Mouse (Mus musculus): Measurements from ENCODE around the gene Nxnl1. TPM values are rescaled to one million over a fixed set of nuclear protein-coding genes. Genes with fewer than 3 reads are reported as not detected.
A peak's percentile ranks its signal among the peaks of the same experiment; 100 is the strongest.

Gene Nxnl1
- polyA plus RNA-seq, 1 experiment from 2014 or later = 0.14 TPM

DNA sequence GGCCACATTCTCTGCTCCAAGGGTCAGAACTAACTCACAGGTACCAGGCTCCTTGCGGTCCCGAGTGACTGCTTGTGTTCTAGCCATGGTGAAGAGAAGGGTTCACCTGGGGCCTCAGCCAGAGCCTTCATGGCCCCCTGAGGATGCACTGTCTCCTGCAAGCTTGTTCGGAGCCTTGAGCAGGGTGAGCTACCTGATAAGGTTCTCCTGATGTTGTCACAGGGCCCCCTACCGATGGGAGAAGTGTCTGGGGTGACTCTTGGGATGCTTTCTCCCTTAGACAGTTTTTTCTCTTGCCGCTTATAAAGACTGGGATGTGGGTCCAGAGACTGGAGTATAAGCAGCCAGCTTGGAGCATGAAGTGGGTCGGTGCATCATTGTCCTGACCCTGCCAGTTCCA, 30.0 kb upstream of the Nxnl1 start:
- no peaks in the 10 kb centered on the region for H3K9me3 ChIP-seq (replicated peaks)
- no peak overlapping the region for H3K4me2 ChIP-seq
- WGBS (ENCODE audit: insufficient replicate concordance) = 52% methylated on average over 6 of the region's 6 CpGs
- peaks cover 40% of the 10 kb centered on the region for H3K4me1 ChIP-seq (replicated peaks)
- H3K27ac ChIP-seq = no peak overlapping the region
- ATAC-seq (ENCODE audit: low read depth) = no peak
- no peaks in the 10 kb centered on the region for H3K36me3 ChIP-seq
- DNase-seq = no peak
- no peak overlapping the region for H3K4me3 ChIP-seq (replicated peaks)
- H3K27me3 ChIP-seq = peaks cover 19% of the 10 kb centered on the region
- peak overlapping the region; percentile 30; the same call in 1 of the 2 replicates for H3K9ac ChIP-seq

DNA sequence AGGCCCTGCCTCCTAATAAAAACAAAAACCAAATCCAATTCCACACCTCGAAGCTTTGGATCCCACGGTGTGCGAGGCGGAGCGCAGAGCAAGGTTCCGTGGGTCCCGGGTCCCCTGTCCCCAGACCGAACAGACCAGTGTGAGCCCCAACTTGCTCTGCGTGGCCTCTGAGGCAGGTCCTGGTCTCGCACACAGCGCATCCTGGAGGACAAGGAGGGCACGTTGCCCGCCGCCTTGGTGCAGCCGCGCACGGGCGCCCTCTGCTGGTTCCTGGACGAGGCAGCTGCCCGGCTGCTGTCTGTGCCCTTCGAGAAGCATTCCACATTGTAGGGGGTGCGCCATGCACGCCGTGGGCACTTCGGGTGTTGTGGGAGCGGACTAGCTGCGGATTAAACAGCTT, 29.5 kb upstream of the Nxnl1 start:
- Histone ChIP-seq H3K27me3 (peaks cover 14% of the 10 kb centered on the region), H3K27ac (no peak overlapping the region), H3K4me1 (replicated peaks) (peaks cover 45% of the 10 kb centered on the region), H3K36me3 (no peaks in the 10 kb centered on the region), H3K4me3 (replicated peaks) (no peak overlapping the region), H3K4me2 (no peak overlapping the region; the same call in 1 of the 2 replicates), H3K9me3 (replicated peaks) (no peaks in the 10 kb centered on the region), H3K9ac (peak overlapping the region; percentile 30; the same call in 1 of the 2 replicates)
- peak; percentile 70 for DNase-seq
- peak; percentile 8; the same call in 1 of the 2 replicates for ATAC-seq (ENCODE audit: low read depth)
- 11% methylated on average over 27 of the region's 27 CpGs for WGBS (ENCODE audit: insufficient replicate concordance)

DNA sequence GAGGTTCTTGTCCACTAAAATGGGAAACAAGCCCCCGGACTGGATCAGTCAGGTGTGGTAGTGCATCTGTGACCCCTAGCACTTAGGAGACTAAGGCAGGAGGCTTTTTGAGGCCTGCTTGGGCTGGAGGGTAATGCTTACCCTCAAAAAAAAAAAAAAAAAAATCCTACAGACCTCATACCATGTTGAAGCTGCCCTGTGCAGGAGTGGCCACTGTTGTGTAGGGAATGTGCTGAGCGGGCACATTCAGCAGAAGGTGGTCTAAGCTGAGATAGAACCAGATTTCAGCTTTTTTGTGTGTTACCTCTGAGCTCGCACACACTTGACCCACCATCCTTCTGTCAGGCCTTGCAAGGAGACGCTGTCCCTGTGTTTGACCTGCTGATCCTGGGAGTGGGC, 27.9 kb upstream of the Nxnl1 start:
- peaks cover 55% of the 10 kb centered on the region for H3K4me1 ChIP-seq (replicated peaks)

DNA sequence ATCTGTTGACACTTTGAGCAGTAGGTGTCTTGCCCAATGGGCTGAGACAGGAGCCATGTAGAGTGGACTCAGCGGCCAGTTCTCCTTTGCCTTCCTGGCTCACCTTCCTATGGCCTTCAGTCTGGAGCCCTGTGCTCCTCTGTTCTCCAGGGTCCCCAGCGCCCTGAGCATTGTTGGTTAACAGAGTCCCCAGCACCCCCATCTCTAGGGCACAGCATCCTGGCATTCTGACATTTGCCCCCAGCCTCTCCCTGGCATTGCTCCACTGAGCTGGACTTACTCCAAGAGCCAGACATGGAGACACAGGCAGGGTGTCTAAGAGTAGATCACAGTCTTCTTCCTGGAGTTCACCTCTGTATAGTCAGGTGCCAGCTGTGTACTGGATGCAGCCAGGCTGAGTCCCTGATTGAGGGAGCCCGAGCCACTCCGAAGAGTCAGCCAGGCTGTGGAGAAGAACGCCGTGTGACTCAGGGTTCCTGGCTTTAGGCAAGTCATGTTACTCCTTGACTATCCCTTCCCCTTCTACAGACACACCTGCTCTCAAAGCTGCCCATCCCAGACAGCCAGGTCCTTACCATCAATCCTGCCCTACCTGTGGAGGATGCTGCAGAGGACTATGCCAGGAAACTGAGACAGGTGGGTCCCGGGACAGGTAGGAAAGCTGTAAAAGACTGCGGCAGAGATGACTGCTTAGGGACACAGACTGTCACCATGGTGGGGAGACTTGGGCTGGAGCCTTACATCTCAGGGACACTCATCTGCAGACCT, 27.3 kb upstream of the Nxnl1 start:
- H3K36me3 ChIP-seq = no peaks in the 10 kb centered on the region
- no peak for DNase-seq
- no peak for ATAC-seq (ENCODE audit: low read depth)
- no peaks in the 10 kb centered on the region for H3K9me3 ChIP-seq (replicated peaks)
- H3K9ac ChIP-seq = 0 out of 2 replicates have a peak overlapping the region, but pooled peaks have one; percentile 3
- H3K4me1 ChIP-seq (replicated peaks) = peaks cover 55% of the 10 kb centered on the region
- H3K27ac ChIP-seq = no peak overlapping the region
- H3K27me3 ChIP-seq = no peaks in the 10 kb centered on the region
- whole genome bisulfite sequencing (ENCODE audit: insufficient replicate concordance) = 87% methylated on average over 8 of the region's 8 CpGs
- H3K4me3 ChIP-seq (replicated peaks) = peak overlapping the region; percentile 79; the same call in 1 of the 2 replicates
- peak overlapping the region; percentile 95 for H3K4me2 ChIP-seq

More for the DNA sequence above, 27.9 kb upstream of the Nxnl1 start:
- 82% methylated on average over 4 of the region's 4 CpGs for whole genome bisulfite sequencing (ENCODE audit: insufficient replicate concordance)
- DNase-seq (no peak), ATAC-seq (ENCODE audit: low read depth) (no peak)
- Histone ChIP-seq H3K9me3 (replicated peaks) (no peaks in the 10 kb centered on the region), H3K27me3 (no peaks in the 10 kb centered on the region), H3K4me3 (replicated peaks) (no peak overlapping the region), H3K4me2 (no peak overlapping the region), H3K36me3 (no peaks in the 10 kb centered on the region), H3K9ac (no peak overlapping the region), H3K27ac (no peak overlapping the region)

DNA sequence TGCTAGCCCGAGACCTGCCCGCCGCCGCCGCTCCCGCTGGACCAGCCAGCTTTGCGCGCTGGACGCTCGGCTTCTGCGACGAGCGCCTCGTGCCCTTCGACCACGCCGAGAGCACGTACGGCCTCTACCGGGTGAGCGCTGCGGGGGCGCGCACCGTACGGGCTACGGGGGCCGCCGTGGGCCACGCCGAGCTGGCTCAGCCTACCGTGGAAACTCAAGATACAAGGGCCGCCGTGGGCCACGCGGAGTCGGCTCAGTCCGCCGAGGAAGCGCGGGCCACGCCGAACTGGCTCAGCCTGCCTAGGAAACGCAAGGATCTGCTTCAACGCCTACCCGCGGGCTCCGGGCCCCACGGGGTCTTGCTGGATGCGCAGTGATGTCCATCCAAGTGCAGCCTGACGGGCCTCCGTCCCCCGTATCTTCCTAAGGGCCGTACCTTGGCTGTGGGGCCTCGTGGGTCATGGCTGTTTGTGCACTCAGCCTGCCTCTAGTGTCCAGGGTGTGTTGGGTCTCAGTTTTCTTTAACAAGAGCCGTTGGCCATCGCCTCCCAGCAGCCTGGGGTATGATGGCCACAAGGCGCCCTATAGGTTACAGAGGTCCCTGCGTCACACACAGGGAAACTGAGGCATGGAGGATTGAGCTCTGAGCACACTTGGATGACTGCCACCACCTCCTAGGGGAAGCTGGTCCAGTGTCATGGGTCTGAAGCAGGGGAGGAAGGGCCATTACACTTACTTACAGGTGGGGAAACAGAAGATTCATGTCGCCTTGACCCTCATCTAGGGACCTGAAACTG, 26.2 kb upstream of the Nxnl1 start:
- Histone ChIP-seq H3K27me3 (no peaks in the 10 kb centered on the region), H3K4me3 (replicated peaks) (peak overlapping the region; percentile 79), H3K9ac (peak overlapping the region; percentile 83), H3K9me3 (replicated peaks) (no peaks in the 10 kb centered on the region), H3K4me2 (peak overlapping the region; percentile 95), H3K4me1 (replicated peaks) (peaks cover 55% of the 10 kb centered on the region), H3K27ac (peak overlapping the region; percentile 94), H3K36me3 (no peaks in the 10 kb centered on the region)
- peak; percentile 38 for ATAC-seq (ENCODE audit: low read depth)
- WGBS (ENCODE audit: insufficient replicate concordance) = 3% methylated on average over 60 of the region's 60 CpGs
- DNase-seq = no peak

DNA sequence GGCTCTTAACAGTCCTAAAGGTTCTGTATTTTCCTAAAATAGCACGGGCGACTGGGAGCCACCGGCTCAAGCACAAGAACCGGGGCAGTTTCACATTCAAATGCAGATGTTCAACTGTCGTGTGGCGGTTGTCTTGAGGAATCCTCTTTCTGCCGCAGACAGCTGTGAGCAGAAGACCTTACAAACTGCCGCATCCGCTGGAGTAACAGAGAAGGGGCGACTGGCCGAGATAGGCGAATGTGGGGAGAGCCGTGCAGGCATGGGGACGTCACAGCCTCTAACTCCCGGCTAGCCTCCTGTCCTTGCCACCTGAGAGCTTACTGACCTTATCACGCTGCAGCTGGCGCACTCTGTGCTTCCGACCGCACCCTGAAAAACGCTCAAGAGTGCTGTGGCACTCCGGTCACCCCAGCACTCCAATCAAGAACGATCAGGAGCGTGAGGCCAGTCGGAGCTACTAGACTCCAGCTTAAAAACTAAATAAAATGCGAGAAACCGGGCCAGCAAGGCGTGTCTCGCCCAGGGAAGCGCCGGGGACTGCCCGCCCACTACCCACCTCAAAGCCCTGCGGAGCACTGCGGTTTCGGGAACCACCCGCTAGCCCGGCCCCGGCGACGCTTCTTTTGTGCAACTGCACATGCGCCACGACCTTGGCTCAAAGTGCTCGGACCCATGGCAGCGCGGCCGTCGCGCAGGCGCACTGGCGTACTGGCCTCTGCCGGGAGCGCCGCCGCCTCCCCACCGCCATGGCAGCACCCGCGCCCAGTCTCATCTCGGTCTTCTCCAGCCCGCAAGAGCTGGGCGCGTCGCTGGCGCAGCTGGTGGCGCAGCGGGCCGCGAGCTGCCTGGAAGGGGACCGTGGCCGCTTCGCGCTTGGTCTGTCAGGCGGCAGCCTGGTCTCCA, 25.3 kb upstream of the Nxnl1 start, which contains the start of gene Pgls:
TSS of gene Pgls (plus strand) at position 706 of the 903 bp plus-strand sequence.
- H3K27ac ChIP-seq = peak within 1 kb of the TSS; percentile 94
- DNase-seq = peak; percentile 89
- H3K36me3 ChIP-seq = no peaks in the 10 kb centered on the region
- ATAC-seq (ENCODE audit: low read depth) = peak; percentile 89
- peak within 1 kb of the TSS; percentile 95 for H3K4me2 ChIP-seq
- H3K4me3 ChIP-seq (replicated peaks) = peak within 1 kb of the TSS; percentile 79
- no peaks in the 10 kb centered on the region for H3K27me3 ChIP-seq
- no peaks in the 10 kb centered on the region for H3K9me3 ChIP-seq (replicated peaks)
- peak within 1 kb of the TSS; percentile 83 for H3K9ac ChIP-seq
- peaks cover 51% of the 10 kb centered on the region for H3K4me1 ChIP-seq (replicated peaks)
- WGBS (ENCODE audit: insufficient replicate concordance) = under 1% methylated on average over 71 of the region's 71 CpGs

DNA sequence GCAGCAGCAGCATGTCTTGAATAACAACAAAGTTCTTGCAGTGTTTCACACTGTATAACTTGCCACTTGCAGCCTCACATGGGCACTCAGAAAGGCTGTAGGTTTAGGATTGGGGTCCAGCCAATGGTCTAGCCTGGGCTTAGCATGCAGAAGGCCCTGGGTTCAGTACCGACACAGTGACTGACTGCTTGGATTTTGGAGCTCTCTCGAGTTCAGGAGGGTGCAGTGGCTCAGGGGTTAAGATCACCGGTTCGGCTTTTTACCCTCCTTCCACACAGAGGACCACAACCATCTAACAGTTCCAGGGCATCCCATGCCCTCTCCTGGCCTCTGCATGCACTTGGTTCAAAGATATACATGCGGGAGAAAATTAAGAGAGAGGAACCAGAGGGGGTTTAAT, 24.6 kb upstream of the Nxnl1 start:
- no peaks in the 10 kb centered on the region for H3K9me3 ChIP-seq (replicated peaks)
- H3K27ac ChIP-seq = peak overlapping the region; percentile 94
- peak overlapping the region; percentile 79 for H3K4me3 ChIP-seq (replicated peaks)
- peak overlapping the region; percentile 95 for H3K4me2 ChIP-seq
- WGBS (ENCODE audit: insufficient replicate concordance) = 14% methylated on average over 5 of the region's 5 CpGs
- H3K36me3 ChIP-seq = no peaks in the 10 kb centered on the region
- no peak for ATAC-seq (ENCODE audit: low read depth)
- peaks cover 44% of the 10 kb centered on the region for H3K4me1 ChIP-seq (replicated peaks)
- peak overlapping the region; percentile 83 for H3K9ac ChIP-seq
- no peaks in the 10 kb centered on the region for H3K27me3 ChIP-seq
- DNase-seq = no peak

DNA sequence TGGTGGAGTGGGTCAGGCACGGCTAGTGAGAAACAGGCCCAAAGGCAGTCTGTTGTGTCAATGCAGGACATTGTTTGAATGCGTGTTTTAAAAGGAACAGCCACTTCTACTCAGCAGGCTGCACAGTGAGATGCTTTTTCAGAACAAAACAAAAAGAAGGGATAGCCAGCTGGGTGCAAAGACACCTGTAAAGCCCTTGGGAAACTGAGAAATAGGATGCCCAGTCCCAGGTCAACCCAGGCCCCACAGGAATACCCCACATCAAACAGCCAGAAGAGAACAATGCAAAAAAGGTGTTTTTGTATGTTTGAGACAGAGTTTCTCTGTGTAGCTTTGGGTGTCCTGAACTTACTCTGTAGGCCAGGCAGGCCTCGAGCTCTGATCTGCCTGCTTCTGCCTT, 22.4 kb upstream of the Nxnl1 start:
- no peak overlapping the region for H3K27ac ChIP-seq
- no peaks in the 10 kb centered on the region for H3K27me3 ChIP-seq
- no peak overlapping the region for H3K4me3 ChIP-seq (replicated peaks)
- DNase-seq (no peak), ATAC-seq (ENCODE audit: low read depth) (no peak)
- no peaks in the 10 kb centered on the region for H3K36me3 ChIP-seq
- 65% methylated on average over 3 of the region's 3 CpGs for WGBS (ENCODE audit: insufficient replicate concordance)
- peaks cover 31% of the 10 kb centered on the region for H3K4me1 ChIP-seq (replicated peaks)
- H3K4me2 ChIP-seq = no peak overlapping the region
- H3K9me3 ChIP-seq (replicated peaks) = no peaks in the 10 kb centered on the region
- H3K9ac ChIP-seq = no peak overlapping the region

DNA sequence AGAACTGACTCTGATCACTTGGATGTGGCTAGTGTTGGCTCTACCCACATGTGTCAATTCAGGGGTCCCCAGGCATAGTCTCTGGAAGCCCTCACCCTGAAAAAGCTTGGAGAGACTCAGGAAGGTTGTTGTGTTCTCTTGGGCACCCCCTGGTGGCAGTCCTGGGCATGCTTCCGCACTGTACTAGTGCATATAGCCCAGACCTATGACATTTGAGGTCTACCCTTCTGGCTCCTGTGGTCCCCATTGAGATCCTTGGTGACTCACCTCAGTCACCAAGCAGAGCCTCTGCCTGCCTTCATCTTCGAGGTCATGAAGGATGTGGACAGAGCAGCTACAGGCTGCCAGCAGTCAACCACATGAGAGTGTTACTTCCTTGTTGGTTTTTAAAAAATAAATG, 20.5 kb upstream of the Nxnl1 start:
- Histone ChIP-seq H3K36me3 (no peaks in the 10 kb centered on the region), H3K4me1 (replicated peaks) (peaks cover 16% of the 10 kb centered on the region), H3K4me3 (replicated peaks) (no peak overlapping the region), H3K4me2 (no peak overlapping the region), H3K9ac (no peak overlapping the region), H3K27ac (no peak overlapping the region), H3K27me3 (no peaks in the 10 kb centered on the region), H3K9me3 (replicated peaks) (no peaks in the 10 kb centered on the region)
- 50% methylated on average over 2 of the region's 2 CpGs for WGBS (ENCODE audit: insufficient replicate concordance)
- DNase-seq (no peak), ATAC-seq (ENCODE audit: low read depth) (no peak)

DNA sequence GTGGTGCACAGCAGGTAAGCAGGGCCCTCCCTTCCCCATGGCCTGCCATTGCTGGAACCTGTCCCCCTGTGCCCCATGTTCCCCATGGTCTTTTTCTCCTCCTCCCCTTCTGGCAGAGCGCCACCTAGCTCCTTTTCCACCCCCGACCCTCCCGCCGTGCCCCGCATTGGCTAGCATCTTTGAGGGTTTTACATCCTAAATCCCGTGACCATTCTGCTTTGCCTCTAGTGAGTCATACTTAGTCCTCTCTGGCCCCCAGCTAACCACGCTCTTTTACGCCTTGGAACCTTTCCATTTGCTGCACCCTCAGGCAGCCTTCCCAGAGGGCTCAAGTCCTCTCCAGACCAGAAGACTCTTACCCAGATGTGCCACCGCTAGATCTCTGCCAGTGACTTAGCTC, 13.8 kb upstream of the Nxnl1 start:
- WGBS (ENCODE audit: insufficient replicate concordance) = 65% methylated on average over 9 of the region's 9 CpGs
- DNase-seq = no peak
- H3K27ac ChIP-seq = no peak overlapping the region
- no peak for ATAC-seq (ENCODE audit: low read depth)
- H3K36me3 ChIP-seq = no peaks in the 10 kb centered on the region
- H3K4me1 ChIP-seq (replicated peaks) = 0 out of 2 replicates have a peak, but pooled peaks cover 5% of the 10 kb centered on the region
- no peak overlapping the region for H3K9ac ChIP-seq
- H3K9me3 ChIP-seq (replicated peaks) = no peaks in the 10 kb centered on the region
- no peak overlapping the region for H3K4me3 ChIP-seq (replicated peaks)
- H3K4me2 ChIP-seq = no peak overlapping the region
- H3K27me3 ChIP-seq = no peaks in the 10 kb centered on the region
